Mouse (Mus musculus): ENCODE results near the gene Fancg. TPM values are rescaled to one million over a fixed set of nuclear protein-coding genes. Genes with fewer than 3 reads are reported as not detected.

Gene Fancg
- total and polyA plus RNA-seq, 3 experiments, result 13.2 to 18.7 (median 13.7) TPM

DNA sequence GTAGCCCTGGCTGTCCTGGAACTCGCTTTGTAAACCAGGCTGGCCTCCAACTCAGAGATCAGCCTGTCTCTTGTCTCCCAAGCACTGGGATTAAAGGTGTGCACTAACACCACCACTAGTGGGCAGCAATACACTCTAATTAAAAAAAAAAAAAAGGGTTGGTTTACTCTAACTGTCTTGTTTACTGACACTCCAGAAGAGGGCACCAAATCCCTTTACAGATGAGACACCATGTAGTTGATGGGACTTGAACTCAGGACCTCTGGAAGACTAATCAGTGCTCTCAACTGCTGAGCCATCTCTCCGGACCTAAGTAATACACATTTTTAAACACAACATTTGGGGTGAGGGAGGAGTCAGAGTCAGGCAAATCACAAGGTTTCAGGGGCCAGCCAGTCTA lies 4.5 kb downstream of the Fancg start:
- dilution Hi-C loops (cut with MboI; ENCODE audit: extremely low pct_ligation_motif_present, extremely low pct_unique_long_range_greater_than_20kb, low sequenced_read_pairs) (no loop called here), in situ Hi-C loops (cut with MboI; ENCODE audit: low pct_ligation_motif_present, low pct_unique_long_range_greater_than_20kb, low sequenced_read_pairs) (loop anchor here (25.0 kb wide), 1 partner anchor 557 kb away; the partner anchor contains the start of genes Creb3 and Tln1)
- TF ChIP-seq HCFC1 (IDR thresholded peaks at IDR 0.05; ENCODE audit: low read depth, low read length), result peak; percentile 29; the same call in 1 of the 2 replicates
- peak; percentile 73 to 99 for TF ChIP-seq CTCF (conservative IDR thresholded peaks at IDR 0.05 in 1 of 2, IDR thresholded peaks at IDR 0.05 in 1 of 2; ENCODE audit: low read depth in 2 of 2, low read length in 2 of 2)
- TF ChIP-seq JUN (IDR thresholded peaks at IDR 0.05; ENCODE audit: insufficient read depth, low read depth, low read length), result no peak
- TF ChIP-seq MEF2A (IDR thresholded peaks at IDR 0.05; ENCODE audit: borderline replicate concordance, low read depth, low read length), result no peak
- TF ChIP-seq SMC3 (IDR thresholded peaks at IDR 0.05; ENCODE audit: low read depth, low read length), result peak; percentile 33; the same call in 1 of the 2 replicates
- TF ChIP-seq RAD21 (IDR thresholded peaks at IDR 0.05; ENCODE audit: low read depth, low read length), result peak; percentile 59
- TF ChIP-seq ZNF384 (IDR thresholded peaks at IDR 0.05; ENCODE audit: low read depth, low read length), result peak; percentile 99
- Histone ChIP-seq H3K9ac (ENCODE audit: insufficient read depth, low read depth) (no peak overlapping the region), H3K4me1 (ENCODE audit: control insufficient read depth in 1 of 2, insufficient read depth in 2 of 2) (peaks cover 7 to 14% of the 10 kb centered on the region in 2 experiments; a peak in 3 of 4 replicates), H3K27ac (ENCODE audit: insufficient read depth, low read depth) (no peak overlapping the region), H3K9me3 (replicated peaks; ENCODE audit: low read length) (no peaks in the 10 kb centered on the region), H3K4me3 (replicated peaks in 1 of 3; ENCODE audit: low read depth in 2 of 3, low read length in 2 of 3, poor library complexity in 1 of 3) (no peak overlapping the region), H3K27me3 (replicated peaks) (no peaks in the 10 kb centered on the region), H3K4me2 (ENCODE audit: insufficient read depth, low read depth, poor library complexity, severe bottlenecking) (no peak overlapping the region), H3K79me2 (replicated peaks; ENCODE audit: control insufficient read depth, extremely low read depth, insufficient read depth, poor library complexity, severe bottlenecking) (0 out of 2 replicates have a peak, but pooled peaks cover 2% of the 10 kb centered on the region), H3K36me3 (replicated peaks in 1 of 2; ENCODE audit: control insufficient read depth in 1 of 2, insufficient read depth in 1 of 2, low read length in 1 of 2) (peaks cover 28 to 65% of the 10 kb centered on the region in 2 experiments)
- DNase-seq (ENCODE audit: extremely low read depth), result peak; percentile 78

DNA sequence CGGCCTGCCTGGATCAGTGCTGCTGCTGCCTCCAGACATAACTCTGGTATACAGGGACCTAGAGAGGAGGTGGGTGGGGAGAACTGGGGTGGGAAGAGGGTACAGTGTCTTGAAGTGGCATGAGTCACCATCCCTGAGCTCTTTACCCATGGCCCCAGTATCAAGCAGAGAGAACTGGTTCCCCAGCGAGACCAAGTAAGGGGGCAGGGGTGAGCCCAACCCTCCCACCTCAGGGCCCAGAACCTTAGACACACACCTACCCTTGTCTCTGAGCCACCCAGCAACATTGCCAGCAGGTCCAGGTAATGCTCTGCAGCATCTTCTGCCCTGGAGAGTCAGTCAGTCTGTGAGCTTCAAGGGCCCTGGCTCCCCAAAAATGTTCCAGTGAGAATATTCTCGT lies 5.4 kb downstream of the Fancg start:
- no peaks in the 10 kb centered on the region for H3K27me3 ChIP-seq (replicated peaks)
- peaks cover 28 to 65% of the 10 kb centered on the region in 2 experiments for H3K36me3 ChIP-seq (replicated peaks in 1 of 2; ENCODE audit: control insufficient read depth in 1 of 2, insufficient read depth in 1 of 2, low read length in 1 of 2)
- H3K79me2 ChIP-seq (replicated peaks; ENCODE audit: control insufficient read depth, extremely low read depth, insufficient read depth, poor library complexity, severe bottlenecking), result 0 out of 2 replicates have a peak, but pooled peaks cover 2% of the 10 kb centered on the region
- H3K27ac ChIP-seq (ENCODE audit: insufficient read depth, low read depth), result no peak overlapping the region
- H3K4me3 ChIP-seq (replicated peaks in 1 of 3; ENCODE audit: low read depth in 2 of 3, low read length in 2 of 3, poor library complexity in 1 of 3), result no peak overlapping the region
- H3K9ac ChIP-seq (ENCODE audit: insufficient read depth, low read depth), result no peak overlapping the region
- TF ChIP-seq CHD1 (IDR thresholded peaks at IDR 0.05; ENCODE audit: low read depth, low read length) (no peak), BHLHE40 (IDR thresholded peaks at IDR 0.05; ENCODE audit: low read depth, low read length) (no peak), KAT2A (IDR thresholded peaks at IDR 0.05; ENCODE audit: insufficient replicate concordance, low read length) (no peak), ZMIZ1 (IDR thresholded peaks at IDR 0.05; ENCODE audit: low read depth, low read length) (no peak), EP300 (IDR thresholded peaks at IDR 0.05; ENCODE audit: low read length) (no peak), JUND (conservative IDR thresholded peaks at IDR 0.05; ENCODE audit: low read depth, low read length) (no peak), POLR2A (IDR thresholded peaks at IDR 0.05; ENCODE audit: low read depth, low read length) (no peak), GABPA (IDR thresholded peaks at IDR 0.05; ENCODE audit: insufficient replicate concordance, low read depth, low read length) (no peak), HCFC1 (IDR thresholded peaks at IDR 0.05; ENCODE audit: low read depth, low read length) (no peak), ELF1 (IDR thresholded peaks at IDR 0.05; ENCODE audit: low read depth, low read length) (no peak), MEF2A (IDR thresholded peaks at IDR 0.05; ENCODE audit: borderline replicate concordance, low read depth, low read length) (no peak), ZC3H11A (IDR thresholded peaks at IDR 0.05; ENCODE audit: low read depth, low read length) (no peak), USF2 (conservative IDR thresholded peaks at IDR 0.05; ENCODE audit: low read depth, low read length) (no peak), TCF12 (IDR thresholded peaks at IDR 0.05; ENCODE audit: low read depth, low read length) (no peak), MYC (IDR thresholded peaks at IDR 0.05; ENCODE audit: low read depth, low read length) (no peak), UBTF (IDR thresholded peaks at IDR 0.05; ENCODE audit: low read depth, low read length) (no peak)
- no peak overlapping the region for H3K4me2 ChIP-seq (ENCODE audit: insufficient read depth, low read depth, poor library complexity, severe bottlenecking)
- DNase-seq (ENCODE audit: extremely low read depth), result no peak
- in situ Hi-C loops (cut with MboI; ENCODE audit: low pct_ligation_motif_present, low pct_unique_long_range_greater_than_20kb, low sequenced_read_pairs) (loop anchor here (25.0 kb wide), 1 partner anchor 557 kb away; the partner anchor contains the start of genes Creb3 and Tln1), dilution Hi-C loops (cut with MboI; ENCODE audit: extremely low pct_ligation_motif_present, extremely low pct_unique_long_range_greater_than_20kb, low sequenced_read_pairs) (no loop called here)
- H3K4me1 ChIP-seq (ENCODE audit: control insufficient read depth in 1 of 2, insufficient read depth in 2 of 2), result peaks cover 7 to 16% of the 10 kb centered on the region in 2 experiments; a peak in 3 of 4 replicates
- no peaks in the 10 kb centered on the region for H3K9me3 ChIP-seq (replicated peaks; ENCODE audit: low read length)
